Mouse (Mus musculus): ENCODE measurements at regions not wholly inside any gene's neighbourhood (a gene's known extent, or its start where the extent isn't known, plus 50 kb on each side); places are given as distances from the start of the nearest gene placed in this dataset.

GRCm38 (mm10) chr2:12054165-12054500 lies 247.6 kb downstream of the Itga8 start:
- Histone ChIP-seq H3K4me1 (replicated peaks) (peaks cover 18% of the 10 kb centered on the region; the same call in 1 of the 2 replicates), H3K4me3 (no peak overlapping the region), H3K9me3 (no peaks in the 10 kb centered on the region), H3K36me3 (no peaks in the 10 kb centered on the region), H3K27ac (no peak overlapping the region), H3K27me3 (ENCODE audit: insufficient read depth, poor library complexity, severe bottlenecking) (peaks cover 12% of the 10 kb centered on the region; the same call in 1 of the 2 replicates)
- DNase-seq (ENCODE audit: low spot score) = no peak
- 10% methylated on average over 3 of the region's 3 CpGs for WGBS
